Mouse (Mus musculus) liver, postnatal 0 days (tissue): Measurements from ENCODE around the gene Apeh.

Experiments
- CTCF ChIP-seq: sonication (generic); IDR thresholded peaks from 2 replicates; pipeline ENCODE4 v1.5.1; 2016; ENCODE audit warnings: antibody characterized with exemption, low read depth
- EP300 ChIP-seq: IDR thresholded peaks from 2 replicates; pipeline ENCODE4 v1.6.1; 2016; ENCODE audit warnings: antibody characterized with exemption, low read depth, mild to moderate bottlenecking

DNA sequence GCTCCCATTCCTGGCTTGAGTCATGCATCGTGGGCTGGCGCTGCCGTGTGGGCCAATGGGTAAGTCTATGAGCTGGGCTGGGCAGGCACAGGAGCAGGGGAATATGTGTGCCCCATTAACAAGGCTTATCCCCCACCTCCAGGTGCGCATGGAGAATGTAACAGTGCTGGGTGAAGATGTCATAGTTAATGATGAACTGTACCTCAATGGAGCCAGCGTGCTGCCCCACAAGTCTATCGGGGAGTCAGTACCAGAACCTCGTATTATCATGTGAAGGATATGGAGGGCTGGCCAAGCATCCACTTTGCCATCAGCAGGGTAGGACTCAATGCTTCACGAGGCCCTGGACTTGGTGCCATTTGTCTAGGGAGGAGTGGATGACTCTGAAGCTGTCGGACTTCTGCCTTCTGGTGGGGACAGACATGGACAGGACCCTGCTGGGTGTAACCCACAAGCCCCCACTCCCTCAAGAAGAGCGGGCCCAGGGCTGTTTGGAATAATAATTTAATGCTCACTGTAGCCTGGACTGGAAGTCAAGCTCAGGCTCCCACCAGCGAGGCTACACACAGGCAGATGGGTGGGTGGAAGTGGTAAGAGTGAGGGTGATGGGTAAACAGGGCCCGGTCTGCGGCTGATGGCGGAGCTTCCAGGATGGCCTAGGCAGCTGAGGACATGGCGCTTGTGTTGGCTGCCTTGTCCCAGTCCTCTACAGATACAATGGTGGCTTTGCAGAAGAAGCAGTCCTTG lies 43.0 kb downstream of the Apeh start:
- TF ChIP-seq CTCF (no peak), EP300 (no peak)
